Mouse (Mus musculus) limb, embryonic 11.5 days (tissue): ENCODE results near the gene Mmgt1. TPM values are rescaled to one million over a fixed set of nuclear protein-coding genes. Genes with fewer than 3 reads are reported as not detected.

Experiments
- microRNA-seq: library from miRNA; unstranded; fragments of <30 nt; microRNA quantifications from one replicate; pipeline ENCODE4, GENCODE M21; 2016
- polyA plus RNA-seq: library from polyadenylated mRNA; unstranded; fragments of >200 nt; fragmentation: Nextera tagmentation; extraction: Ambion mirVana; gene quantifications from 2 replicates; pipeline ENCODE4 v1.2.1, GENCODE M21; 2014

The Mmgt1 gene
- polyA plus RNA-seq, 1 experiment from 2014 or later: 34.5 TPM

Small RNA genes lying within 50 kb of the gene (microRNA-seq; reads per million reads assigned to microRNA genes)
- not detected for gene Mir5116

Other genes starting within 250 kb of the Mmgt1 start
- 8.5 and 8.8 TPM in 2 replicates for gene Smim10l2a, start 223.5 kb downstream of the Mmgt1 start, polyA plus RNA-seq
- 1.5 and 4.0 TPM in 2 replicates for gene Gm2174, start 150.1 kb downstream of the Mmgt1 start, polyA plus RNA-seq
- gene Ints6l, start 143.2 kb downstream of the Mmgt1 start, polyA plus RNA-seq: 28.3 and 30.9 TPM in 2 replicates
- not detected in 2 replicates for gene Gm10477, start 73.3 kb downstream of the Mmgt1 start, polyA plus RNA-seq
- not detected in 2 replicates for gene Gm648, start 48.5 kb downstream of the Mmgt1 start, polyA plus RNA-seq
- gene Slc9a6, start 11.7 kb upstream of the Mmgt1 start, polyA plus RNA-seq: 6.6 and 7.8 TPM in 2 replicates
- 52.0 and 53.4 TPM in 2 replicates for gene Fhl1, start 133.7 kb upstream of the Mmgt1 start, polyA plus RNA-seq
- 3.0 and 3.2 TPM in 2 replicates for gene Map7d3, start 224.3 kb upstream of the Mmgt1 start, polyA plus RNA-seq